Mouse (Mus musculus): ENCODE measurements at regions not wholly inside any gene's neighbourhood (a gene's known extent, or its start where the extent isn't known, plus 50 kb on each side); places are given as distances from the start of the nearest gene placed in this dataset.

GRCm38 (mm10) chr14:120710782-120711181, 200.2 kb upstream of the Ipo5 start:
- TF ChIP-seq CTCF (conservative IDR thresholded peaks at IDR 0.05; ENCODE audit: low read length) (no peak), NANOG (IDR thresholded peaks at IDR 0.05; ENCODE audit: borderline replicate concordance, low read length) (no peak), POU5F1 (IDR thresholded peaks at IDR 0.05; ENCODE audit: borderline replicate concordance, low read length) (no peak)
